Mouse (Mus musculus) ES-E14 (cell line): Measurements from ENCODE around the gene Gramd1b.

Experiments
- CHD2 ChIP-seq: IDR thresholded peaks from 2 replicates; pipeline ENCODE4 v1.6.1; 2014; ENCODE audit warnings: mild to moderate bottlenecking, low read depth, low read length, inconsistent platforms
- HCFC1 ChIP-seq: IDR thresholded peaks from 2 replicates; pipeline ENCODE4 v1.6.1; 2012; ENCODE audit warnings: low read length, inconsistent platforms, borderline replicate concordance; ENCODE audit not compliant: insufficient read depth
- MAFK ChIP-seq: IDR thresholded peaks from 2 replicates; pipeline ENCODE4 v1.6.1; 2014; ENCODE audit warnings: mild to moderate bottlenecking, low read depth, low read length, inconsistent platforms; ENCODE audit not compliant: insufficient read depth
- ZC3H11A ChIP-seq: IDR thresholded peaks from 2 replicates; pipeline ENCODE4 v1.6.1; 2012; ENCODE audit warnings: low read depth, mild to moderate bottlenecking, inconsistent platforms, low read length, borderline replicate concordance
- ZNF384 ChIP-seq: IDR thresholded peaks from 2 replicates; pipeline ENCODE4 v1.6.1; 2012; ENCODE audit warnings: low read depth, low read length, inconsistent platforms

DNA sequence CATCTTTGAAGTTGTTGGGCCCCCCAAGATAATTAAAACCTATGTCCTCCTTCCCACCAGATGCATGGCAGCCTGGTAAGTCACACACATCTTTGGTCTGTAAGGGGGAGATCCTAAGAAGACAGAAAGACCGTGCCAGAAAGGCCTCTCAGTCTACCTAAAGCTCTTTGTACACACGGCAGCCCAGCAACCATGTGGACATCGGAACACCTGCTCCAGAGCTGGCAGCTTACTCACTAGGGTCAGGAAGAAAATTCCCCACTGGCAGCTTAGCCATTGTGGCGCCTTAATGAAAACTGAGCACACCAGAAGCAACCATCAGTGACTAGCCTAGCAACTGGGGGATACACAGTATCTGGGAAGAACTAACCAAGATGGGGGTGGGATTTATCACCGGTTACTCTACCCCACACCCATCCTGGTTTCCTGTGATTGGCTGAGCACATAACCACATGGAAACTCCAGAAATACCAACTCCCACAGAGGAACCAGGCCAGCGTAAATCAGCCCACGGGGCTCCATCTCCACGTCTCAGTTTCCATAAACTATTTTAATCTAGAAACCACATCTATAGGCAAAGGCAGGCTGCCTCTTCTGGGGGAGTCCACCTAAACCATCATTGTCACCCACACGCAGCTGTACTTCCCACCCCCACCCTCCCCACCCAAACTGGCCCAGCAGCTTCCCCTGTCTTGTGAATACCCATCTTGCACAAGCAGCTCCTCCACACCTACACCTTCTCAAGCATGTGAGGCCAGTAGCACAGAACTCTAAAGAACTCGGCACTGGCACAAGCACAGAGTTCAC is 81.4 kb downstream of the Gramd1b start:
- TF ChIP-seq ZC3H11A (no peak), HCFC1 (no peak), ZNF384 (no peak), MAFK (no peak), CHD2 (no peak)
